Mouse (Mus musculus) forebrain, embryonic 16.5 days (tissue): Measurements from ENCODE around the gene Man2a1. TPM values are rescaled to one million over a fixed set of nuclear protein-coding genes. Genes with fewer than 3 reads are reported as not detected.

Experiments
- ATAC-seq: fragments of 200-750 bp; cut with Nextera tagmentation; 2 replicates; pipeline ENCODE4 v1.8.0; 2017; ENCODE audit warnings: mild to moderate bottlenecking, moderate library complexity
- H3K27ac ChIP-seq: fragments of 300-500 bp; sonication (generic); 2 replicates; pipeline ENCODE4 v1.5.1; 2014; ENCODE audit warnings: low read length, control low read depth
- H3K27me3 ChIP-seq: fragments of 300-500 bp; sonication (generic); replicated peaks from 2 replicates; pipeline ENCODE4 v1.6.1; 2014; ENCODE audit warnings: low read length; ENCODE audit not compliant: control insufficient read depth, insufficient read depth
- H3K36me3 ChIP-seq: fragments of 300-500 bp; sonication (generic); 2 replicates; pipeline ENCODE4 v1.6.1; 2014; ENCODE audit not compliant: control insufficient read depth, insufficient read depth
- H3K4me1 ChIP-seq: fragments of 300-500 bp; sonication (generic); replicated peaks from 2 replicates; pipeline ENCODE4 v1.6.1; 2014; ENCODE audit warnings: low read length; ENCODE audit not compliant: control insufficient read depth, insufficient read depth
- H3K4me2 ChIP-seq: fragments of 300-500 bp; sonication (generic); 2 replicates; pipeline ENCODE4 v1.6.1; 2014; ENCODE audit warnings: mild to moderate bottlenecking, low read length, control low read depth
- H3K4me3 ChIP-seq: fragments of 300-500 bp; sonication (generic); replicated peaks from 2 replicates; pipeline ENCODE4 v1.5.1; 2014; ENCODE audit warnings: mild to moderate bottlenecking, low read length, control low read depth
- H3K9ac ChIP-seq: fragments of 300-500 bp; sonication (generic); replicated peaks from 2 replicates; pipeline ENCODE4 v1.6.1; 2014; ENCODE audit warnings: low read depth, low read length, control low read depth
- H3K9me3 ChIP-seq: fragments of 300-500 bp; sonication (generic); 2 replicates; pipeline ENCODE4 v1.6.1; 2016; ENCODE audit warnings: low read length; ENCODE audit not compliant: control insufficient read depth
- WGBS: fragments of 180-500 bp; shearing (Covaris S2); extraction: QIAGEN DNeasy Blood & Tissue Kit; methylation state at CpG from one replicate; pipeline ENCODE4 v1.1.7; 2014; 5-methylcytosine and 5-hydroxymethylcytosine counted together
- polyA plus RNA-seq: library from polyadenylated mRNA; unstranded; fragments of >200 nt; fragmentation: Nextera tagmentation; extraction: Ambion mirVana; gene quantifications from 2 replicates; pipeline ENCODE4 v1.2.1, GENCODE M21; 2015

The Man2a1 gene
- polyA plus RNA-seq, 1 experiment from 2014 or later = 4.4 TPM

GRCm38 (mm10) chr17:64611426-64611825 is 10.9 kb downstream of the Man2a1 start:
- Histone ChIP-seq H3K4me3 (no peak overlapping the region), H3K9me3 (no peaks in the 10 kb centered on the region), H3K27ac (no peak overlapping the region), H3K27me3 (no peaks in the 10 kb centered on the region), H3K9ac (no peak overlapping the region), H3K36me3 (no peaks in the 10 kb centered on the region), H3K4me2 (no peak overlapping the region), H3K4me1 (0 out of 2 replicates have a peak, but pooled peaks cover 2% of the 10 kb centered on the region)
- no peak for ATAC-seq
- 91% methylated on average over 5 of the region's 5 CpGs for WGBS

GRCm38 (mm10) chr17:64612135-64612885 is 11.8 kb downstream of the Man2a1 start:
- no peak overlapping the region for H3K4me2 ChIP-seq
- no peaks in the 10 kb centered on the region for H3K36me3 ChIP-seq
- no peak overlapping the region for H3K27ac ChIP-seq
- no peak for ATAC-seq
- WGBS = 87% methylated on average over 16 of the region's 16 CpGs
- no peak overlapping the region for H3K9ac ChIP-seq
- no peaks in the 10 kb centered on the region for H3K27me3 ChIP-seq
- no peak overlapping the region for H3K4me3 ChIP-seq
- 0 out of 2 replicates have a peak, but pooled peaks cover 2% of the 10 kb centered on the region for H3K4me1 ChIP-seq
- no peaks in the 10 kb centered on the region for H3K9me3 ChIP-seq

- Histone ChIP-seq H3K4me3 (no peak overlapping the region), H3K27ac (no peak overlapping the region), H3K9ac (no peak overlapping the region), H3K4me1 (0 out of 2 replicates have a peak, but pooled peaks cover 2% of the 10 kb centered on the region), H3K27me3 (no peaks in the 10 kb centered on the region), H3K4me2 (no peak overlapping the region), H3K36me3 (no peaks in the 10 kb centered on the region), H3K9me3 (no peaks in the 10 kb centered on the region)
- whole genome bisulfite sequencing = 93% methylated on average over 3 of the region's 3 CpGs
- ATAC-seq = no peak
Measured at GRCm38 (mm10) chr17:64612930-64613329, 12.4 kb downstream of the Man2a1 start.

- Histone ChIP-seq H3K9me3 (no peaks in the 10 kb centered on the region), H3K4me2 (no peak overlapping the region), H3K4me1 (0 out of 2 replicates have a peak, but pooled peaks cover 2% of the 10 kb centered on the region), H3K36me3 (no peaks in the 10 kb centered on the region), H3K27ac (no peak overlapping the region), H3K4me3 (no peak overlapping the region), H3K9ac (no peak overlapping the region), H3K27me3 (no peaks in the 10 kb centered on the region)
- no peak for ATAC-seq
- WGBS = 74% methylated on average over 3 of the region's 3 CpGs
Measured at GRCm38 (mm10) chr17:64613351-64613750, 12.8 kb downstream of the Man2a1 start.

GRCm38 (mm10) chr17:64614804-64615203 is 14.3 kb downstream of the Man2a1 start:
- no peak overlapping the region for H3K27ac ChIP-seq
- no peaks in the 10 kb centered on the region for H3K9me3 ChIP-seq
- H3K4me2 ChIP-seq = no peak overlapping the region
- 87% methylated on average over 3 of the region's 3 CpGs for WGBS
- no peaks in the 10 kb centered on the region for H3K27me3 ChIP-seq
- H3K9ac ChIP-seq = no peak overlapping the region
- no peak for ATAC-seq
- no peaks in the 10 kb centered on the region for H3K36me3 ChIP-seq
- 0 out of 2 replicates have a peak, but pooled peaks cover 2% of the 10 kb centered on the region for H3K4me1 ChIP-seq
- no peak overlapping the region for H3K4me3 ChIP-seq

- Histone ChIP-seq H3K9ac (no peak overlapping the region), H3K4me2 (no peak overlapping the region), H3K4me1 (0 out of 2 replicates have a peak, but pooled peaks cover 2% of the 10 kb centered on the region), H3K9me3 (no peaks in the 10 kb centered on the region), H3K4me3 (no peak overlapping the region), H3K27ac (no peak overlapping the region), H3K27me3 (no peaks in the 10 kb centered on the region), H3K36me3 (no peaks in the 10 kb centered on the region)
- no peak for ATAC-seq
- WGBS = 80% methylated on average over 6 of the region's 6 CpGs
Measured at GRCm38 (mm10) chr17:64615420-64615819, 14.9 kb downstream of the Man2a1 start.

- no peak for ATAC-seq
- Histone ChIP-seq H3K9ac (no peak overlapping the region), H3K4me1 (0 out of 2 replicates have a peak, but pooled peaks cover 2% of the 10 kb centered on the region), H3K27me3 (no peaks in the 10 kb centered on the region), H3K9me3 (no peaks in the 10 kb centered on the region), H3K4me3 (no peak overlapping the region), H3K4me2 (no peak overlapping the region), H3K36me3 (no peaks in the 10 kb centered on the region), H3K27ac (no peak overlapping the region)
- 92% methylated on average over 6 of the region's 6 CpGs for WGBS
Measured at GRCm38 (mm10) chr17:64616259-64616658, 15.7 kb downstream of the Man2a1 start.

GRCm38 (mm10) chr17:64617838-64618237 is 17.3 kb downstream of the Man2a1 start:
- no peak overlapping the region for H3K9ac ChIP-seq
- H3K4me2 ChIP-seq = no peak overlapping the region
- 93% methylated on average over 4 of the region's 4 CpGs for WGBS
- no peaks in the 10 kb centered on the region for H3K9me3 ChIP-seq
- no peak overlapping the region for H3K27ac ChIP-seq
- no peaks in the 10 kb centered on the region for H3K27me3 ChIP-seq
- H3K4me3 ChIP-seq = no peak overlapping the region
- no peak for ATAC-seq
- H3K4me1 ChIP-seq = no peaks in the 10 kb centered on the region
- H3K36me3 ChIP-seq = no peaks in the 10 kb centered on the region

GRCm38 (mm10) chr17:64618996-64619395 is 18.5 kb downstream of the Man2a1 start:
- 82% methylated on average over 4 of the region's 4 CpGs for WGBS
- H3K27ac ChIP-seq = no peak overlapping the region

More at GRCm38 (mm10) chr17:64618996-64619395, 18.5 kb downstream of the Man2a1 start:
- Histone ChIP-seq H3K9ac (no peak overlapping the region), H3K36me3 (no peaks in the 10 kb centered on the region), H3K4me3 (no peak overlapping the region), H3K9me3 (no peaks in the 10 kb centered on the region), H3K4me2 (no peak overlapping the region), H3K27me3 (no peaks in the 10 kb centered on the region), H3K4me1 (no peaks in the 10 kb centered on the region)
- ATAC-seq = no peak
